Comparison of ENCODE assay signal across 17 mouse cellular contexts in genomic region chr11:96414002-96414401, GRCm38 (mm10). TPM values are rescaled to one million over a fixed set of nuclear protein-coding genes. Genes with fewer than 3 reads are reported as not detected.
DNase-seq lines count a peak whose midpoint lies in the region; ATAC-seq and TF ChIP-seq lines count a peak whose summit lies in the region.
"Had no signal": no experiment of that assay in that cellular context is flagged by ENCODE, and none has a peak within 500 bp of the region (broad histone marks: within the 10 kb centered on the region; RNA-seq: fewer than 3 reads in every experiment).

No protein-coding gene starts in this region.

- H3K79me2 ChIP-seq in myocyte (ENCODE audit: control insufficient read depth, insufficient read depth): no peaks in the 10 kb centered on the region

- 22% methylated on average over 2 of the region's 2 CpGs for WGBS in kidney, embryonic 15.5 days

- peaks cover 52% of the 10 kb centered on the region for H3K4me1 ChIP-seq in kidney, embryonic 15.5 days

- H3K27ac ChIP-seq in gastrocnemius, adult 2 months: 0 out of 2 replicates have a peak overlapping the region, but pooled peaks have one; percentile 0
- peak overlapping the region; percentile 82 for H3K27ac ChIP-seq in kidney, embryonic 15.5 days

- no peaks in the 10 kb centered on the region for H3K36me3 ChIP-seq in kidney, embryonic 15.5 days
- H3K36me3 ChIP-seq in myocyte (ENCODE audit: control insufficient read depth, insufficient read depth): no peaks in the 10 kb centered on the region

- H3K27me3 ChIP-seq in kidney, embryonic 15.5 days: peaks cover 3% of the 10 kb centered on the region; the same call in 1 of the 2 replicates
- no peaks in the 10 kb centered on the region for H3K27me3 ChIP-seq in myocyte (ENCODE audit: control insufficient read depth, insufficient read depth, insufficient read length)

- no peak for ATAC-seq in kidney, embryonic 15.5 days (replicated peaks; ENCODE audit: low FRiP score)
- no peak for ATAC-seq in erythroid progenitor cell, adult 5-6 weeks (replicated peaks; ENCODE audit: low FRiP score, poor library complexity, severe bottlenecking)
- ATAC-seq: midbrain, embryonic 16.5 days had no signal

- TF ChIP-seq POLR2A in myocyte (IDR thresholded peaks at IDR 0.05; ENCODE audit: insufficient read length, low read depth): no peak

- no peak overlapping the region for H3K9ac ChIP-seq in kidney, embryonic 15.5 days

- no peak overlapping the region for H3K4me3 ChIP-seq in gastrocnemius, adult 2 months
- no peak overlapping the region for H3K4me3 ChIP-seq in kidney, embryonic 15.5 days (replicated peaks)
- H3K4me3 ChIP-seq in myocyte: no peak overlapping the region

- no peak for TF ChIP-seq CTCF in gastrocnemius, adult 2 months (IDR thresholded peaks at IDR 0.05)

- DNase-seq in gastrocnemius, adult 2 months: peak; percentile 38
- DNase-seq in gastrocnemius, postnatal 10 days: no peak
- peak; percentile 25 for DNase-seq in kidney, adult 18-20 months
- DNase-seq in kidney, adult 8-10 months: no peak
- no peak for DNase-seq in adrenal gland, postnatal 25 days
- DNase-seq: retina, postnatal 1 day had no signal

- H3ac ChIP-seq in myocyte (ENCODE audit: control insufficient read depth, insufficient read length): no peak overlapping the region

- peak overlapping the region; percentile 34; the same call in 1 of the 2 replicates for H3K4me2 ChIP-seq in kidney, embryonic 15.5 days
- peak overlapping the region; percentile 54 for H3K4me2 ChIP-seq in myocyte (ENCODE audit: low read depth)

- no peaks in the 10 kb centered on the region for H3K9me3 ChIP-seq in kidney, embryonic 15.5 days (replicated peaks)

- intact Hi-C loops in gastrocnemius, adult 2 months (cut with DNase I): no loop called here

TF ChIP-seq in myocyte, 11 proteins besides CTCF, POLR2A, EP300 and RAD21:
- TF ChIP-seq SRF (IDR thresholded peaks at IDR 0.05; ENCODE audit: control insufficient read depth, insufficient read length, low read depth) (no peak), MYOD1 (IDR thresholded peaks at IDR 0.05; ENCODE audit: control insufficient read depth in 1 of 3, insufficient read length in 2 of 3, low read depth in 2 of 3) (peak in 2 of 3 experiments; percentile 59 to 75), MYOG (IDR thresholded peaks at IDR 0.05; ENCODE audit: control insufficient read depth in 1 of 3, insufficient read depth in 1 of 3, insufficient read length in 2 of 3, low read depth in 2 of 3) (peak; percentile 10 to 81 (median 38)), E2F4 (IDR thresholded peaks at IDR 0.05; ENCODE audit: insufficient read depth) (no peak), TCF12 (IDR thresholded peaks at IDR 0.05; ENCODE audit: insufficient read depth, poor library complexity, severe bottlenecking) (no peak)

RNA-seq across cellular contexts. Expression of gene Hoxb1, which starts 48.5 kb away (rescaled TPM):
- total RNA-seq in gastrocnemius, adult 2 months (2021): not detected
- total RNA-seq in gastrocnemius, postnatal 10 days (2021): not detected
- 0.27 and 0.35 TPM in 2 replicates for polyA plus RNA-seq in kidney, embryonic 15.5 days (2015; fragmentation: Nextera tagmentation; extraction: Ambion mirVana)
- not detected for polyA plus RNA-seq in myocyte (2012; fragmentation: generic; extraction: Trizol)
- not detected in 2 replicates for total RNA-seq in adrenal gland, postnatal 25 days (2021)
- total RNA-seq in erythroid progenitor cell, adult 5-6 weeks (2015; ENCODE audit: low replicate concordance): not detected in 2 replicates
- total RNA-seq in erythroid progenitor cell, adult 5-6 weeks (2017; ENCODE audit: low replicate concordance): not detected in 2 replicates
- total RNA-seq: adrenal gland, postnatal 14 days; common myeloid progenitor, adult 5-6 weeks; hematopoietic stem cell, adult 5-6 weeks; layer of hippocampus, postnatal 36 days had no signal
- polyA plus RNA-seq: frontal cortex, adult 2 months; limb, embryonic 11.5 days; midbrain, embryonic 16.5 days; spleen, adult 2 months had no signal

RNA-seq across cellular contexts. Expression of gene Skap1, which starts 50.4 kb away (rescaled TPM):
- total RNA-seq in gastrocnemius, adult 2 months (2021): not detected
- under 1 TPM; 0.16 to 0.19 TPM for total RNA-seq in gastrocnemius, postnatal 10 days (2021)
- 10.4 and 10.6 TPM in 2 replicates for polyA plus RNA-seq in kidney, embryonic 15.5 days (2015; fragmentation: Nextera tagmentation; extraction: Ambion mirVana)
- 0.02 TPM for polyA plus RNA-seq in myocyte (2012; fragmentation: generic; extraction: Trizol)
- 6.7 and 7.4 TPM in 2 replicates for total RNA-seq in adrenal gland, postnatal 25 days (2021)
- 7.2 and 9.6 TPM in 2 replicates for total RNA-seq in erythroid progenitor cell, adult 5-6 weeks (2015; ENCODE audit: low replicate concordance)
- total RNA-seq in erythroid progenitor cell, adult 5-6 weeks (2017; ENCODE audit: low replicate concordance): 3.2 and 3.3 TPM in 2 replicates
- total RNA-seq: common myeloid progenitor, adult 5-6 weeks had no signal

Comparison
In these comparisons a context has a peak if more than half of its experiments do, and no peak if none do; other contexts are left out.
1. DNase-seq: peak in gastrocnemius, adult 2 months (single experiment) and kidney, adult 18-20 months (single experiment); none in gastrocnemius, postnatal 10 days (single experiment), kidney, adult 8-10 months (0 of 2) and adrenal gland, postnatal 25 days (single experiment).